ENCODE assay signal across 8 mouse cellular contexts in the genomic region with DNA sequence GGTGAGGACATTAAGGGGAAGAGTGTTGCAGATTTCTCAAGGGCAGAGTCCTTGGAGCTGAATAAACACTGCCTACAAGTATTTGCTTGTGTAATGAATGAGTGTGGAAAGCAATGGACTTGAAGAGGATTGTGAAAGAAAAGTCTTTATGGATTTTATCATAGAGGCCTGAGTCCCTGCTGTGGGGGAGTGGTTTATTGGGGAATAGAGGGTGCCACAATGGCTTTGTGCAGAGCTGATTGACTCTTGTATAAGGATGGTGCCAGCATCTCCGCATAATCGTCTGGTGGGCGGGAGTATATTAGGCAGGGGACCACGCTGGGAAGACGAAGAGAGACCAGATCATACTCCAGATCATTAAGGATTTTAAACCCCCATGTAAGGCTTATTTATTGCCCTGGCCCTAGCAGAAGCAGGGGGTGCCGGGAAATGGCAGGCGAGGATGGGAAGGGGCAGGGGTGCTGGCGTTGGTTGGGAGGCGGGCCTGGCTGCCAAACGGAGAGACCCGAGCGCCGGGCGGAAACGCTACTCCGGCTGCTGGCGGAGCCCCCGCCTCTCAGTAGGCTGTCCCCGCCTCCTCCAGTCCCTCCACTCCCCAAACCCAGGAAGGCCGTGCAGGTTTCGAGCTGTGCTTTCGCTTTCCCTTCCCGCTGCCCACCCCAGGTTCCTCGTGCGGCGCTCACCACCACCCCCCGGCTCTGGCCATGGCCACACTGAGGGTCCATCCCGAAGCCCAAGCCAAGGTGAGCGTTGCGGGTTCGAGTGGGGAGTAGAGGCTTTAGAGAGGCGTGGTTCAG. TPM values are rescaled to one million over a fixed set of nuclear protein-coding genes. Genes with fewer than 3 reads are reported as not detected.
DNase-seq lines count a peak whose midpoint lies in the region; ATAC-seq lines count a peak whose summit lies in the region.

A gene (plus strand): TSS at position 253 of the 797 bp plus-strand sequence.

- peak within 1 kb of the TSS; percentile 71 for H3K4me3 ChIP-seq in hindbrain, embryonic 12.5 days

- ATAC-seq in hindbrain, embryonic 12.5 days (ENCODE audit: low FRiP score): peak; percentile 87

- WGBS in hindbrain, embryonic 12.5 days: 0% methylated on average over 32 of the region's 32 CpGs

- no peaks in the 10 kb centered on the region for H3K27me3 ChIP-seq in hindbrain, embryonic 12.5 days

- H3K9ac ChIP-seq in hindbrain, embryonic 12.5 days: peak within 1 kb of the TSS; percentile 88

- peak within 1 kb of the TSS; percentile 79 for H3K27ac ChIP-seq in hindbrain, embryonic 12.5 days

- peaks cover 10% of the 10 kb centered on the region for H3K4me1 ChIP-seq in hindbrain, embryonic 12.5 days

- H3K9me3 ChIP-seq in hindbrain, embryonic 12.5 days (replicated peaks): no peaks in the 10 kb centered on the region

- peak; percentile 84 for DNase-seq in MN1 (ENCODE audit: low spot score)
- DNase-seq in cerebellum, postnatal 14 days: peak; percentile 85 to 86
- peak; percentile 54 to 68 for DNase-seq in frontal cortex, postnatal 14 days (ENCODE audit: low spot score in 2 of 2)
- peak; percentile 69 to 77 for DNase-seq in layer of hippocampus, postnatal 36 days
- peak; percentile 90 for DNase-seq in lung, postnatal 36 days
- DNase-seq in retina, postnatal 7 days (ENCODE audit: low read depth, low spot score): peak; percentile 32
- DNase-seq in urinary bladder, adult 18-20 months (ENCODE audit: low spot score in 2 of 2): peak; percentile 68 to 74

- H3K4me2 ChIP-seq in hindbrain, embryonic 12.5 days (replicated peaks): peak within 1 kb of the TSS; percentile 88

- H3K36me3 ChIP-seq in hindbrain, embryonic 12.5 days: peaks cover 20% of the 10 kb centered on the region

RNA-seq across cellular contexts. Expression of the gene that starts here (rescaled TPM):
- polyA plus RNA-seq in hindbrain, embryonic 12.5 days (2016; fragmentation: Nextera tagmentation; extraction: Ambion mirVana): 132 and 133 TPM in 2 replicates
- 10 to 100 TPM; 50.3 to 50.4 TPM for total RNA-seq in layer of hippocampus, postnatal 36 days (2021)

Comparison
In these comparisons a context has a peak if more than half of its experiments do, and no peak if none do; other contexts are left out.
1. Peak in every context shown above with its lines: DNase-seq, ATAC-seq, H3K4me3 ChIP-seq and H3K27ac ChIP-seq.
2. DNase-seq: peak in every context shown above with its lines; median percentile 90 in lung, postnatal 36 days; 86 in cerebellum, postnatal 14 days; 84 in MN1; 73 in layer of hippocampus, postnatal 36 days; 71 in urinary bladder, adult 18-20 months; 61 in frontal cortex, postnatal 14 days; 32 in retina, postnatal 7 days.